Mouse (Mus musculus): ENCODE data around the gene Preb. TPM values are rescaled to one million over a fixed set of nuclear protein-coding genes. Genes with fewer than 3 reads are reported as not detected.

The Preb gene
- polyA plus RNA-seq, 1 experiment from 2014 or later, result 82.6 TPM

GRCm38 (mm10) chr5:30931378-30931777 is 28.8 kb downstream of the Preb start:
- no peak overlapping the region for H3K27ac ChIP-seq (replicated peaks; ENCODE audit: low read depth, low read length)
- WGBS, result 82% methylated on average over 4 of the region's 4 CpGs

GRCm38 (mm10) chr5:30930846-30931245 is 29.3 kb downstream of the Preb start:
- peaks cover 6% of the 10 kb centered on the region; the same call in 1 of the 2 replicates for H3K4me1 ChIP-seq (ENCODE audit: control insufficient read depth, insufficient read depth, low read length)
- H3K9me3 ChIP-seq (ENCODE audit: control insufficient read depth, low read length), result no peaks in the 10 kb centered on the region
- no peak overlapping the region for H3K4me2 ChIP-seq (ENCODE audit: low read length)
- 84% methylated on average over 6 of the region's 6 CpGs for WGBS
- no peak overlapping the region for H3K4me3 ChIP-seq (replicated peaks; ENCODE audit: low read depth, low read length)
- DNase-seq, result no peak
- H3K36me3 ChIP-seq (ENCODE audit: control insufficient read depth, insufficient read depth, low read length), result 0 out of 2 replicates have a peak, but pooled peaks cover 3% of the 10 kb centered on the region
- no peaks in the 10 kb centered on the region for H3K27me3 ChIP-seq (ENCODE audit: control insufficient read depth, insufficient read depth, low read length)
- H3K27ac ChIP-seq (replicated peaks; ENCODE audit: low read depth, low read length), result no peak overlapping the region
- no peak overlapping the region for H3K9ac ChIP-seq (replicated peaks; ENCODE audit: low read length)
- no peak for ATAC-seq (ENCODE audit: low FRiP score, low TSS enrichment)

More at GRCm38 (mm10) chr5:30931378-30931777, 28.8 kb downstream of the Preb start:
- Histone ChIP-seq H3K4me1 (ENCODE audit: control insufficient read depth, insufficient read depth, low read length) (peaks cover 6% of the 10 kb centered on the region; the same call in 1 of the 2 replicates), H3K36me3 (ENCODE audit: control insufficient read depth, insufficient read depth, low read length) (0 out of 2 replicates have a peak, but pooled peaks cover 3% of the 10 kb centered on the region), H3K9ac (replicated peaks; ENCODE audit: low read length) (no peak overlapping the region), H3K4me2 (ENCODE audit: low read length) (no peak overlapping the region), H3K27me3 (ENCODE audit: control insufficient read depth, insufficient read depth, low read length) (no peaks in the 10 kb centered on the region), H3K4me3 (replicated peaks; ENCODE audit: low read depth, low read length) (no peak overlapping the region), H3K9me3 (ENCODE audit: control insufficient read depth, low read length) (no peaks in the 10 kb centered on the region)
- DNase-seq (no peak), ATAC-seq (ENCODE audit: low FRiP score, low TSS enrichment) (no peak)

GRCm38 (mm10) chr5:30930121-30930520 is 30.0 kb downstream of the Preb start:
- H3K36me3 ChIP-seq (ENCODE audit: control insufficient read depth, insufficient read depth, low read length), result 0 out of 2 replicates have a peak, but pooled peaks cover 3% of the 10 kb centered on the region
- H3K4me1 ChIP-seq (ENCODE audit: control insufficient read depth, insufficient read depth, low read length), result peaks cover 6% of the 10 kb centered on the region; the same call in 1 of the 2 replicates
- DNase-seq (peak; percentile 82), ATAC-seq (ENCODE audit: low FRiP score, low TSS enrichment) (no peak)
- 38% methylated on average over 4 of the region's 4 CpGs for WGBS
- H3K9me3 ChIP-seq (ENCODE audit: control insufficient read depth, low read length), result no peaks in the 10 kb centered on the region
- no peaks in the 10 kb centered on the region for H3K27me3 ChIP-seq (ENCODE audit: control insufficient read depth, insufficient read depth, low read length)
- no peak overlapping the region for H3K27ac ChIP-seq (replicated peaks; ENCODE audit: low read depth, low read length)
- H3K4me2 ChIP-seq (ENCODE audit: low read length), result no peak overlapping the region
- H3K4me3 ChIP-seq (replicated peaks; ENCODE audit: low read depth, low read length), result no peak overlapping the region
- H3K9ac ChIP-seq (replicated peaks; ENCODE audit: low read length), result 0 out of 2 replicates have a peak overlapping the region, but pooled peaks have one; percentile 12

GRCm38 (mm10) chr5:30927945-30928529 is 32.1 kb downstream of the Preb start:
- ATAC-seq (ENCODE audit: low FRiP score, low TSS enrichment), result peak; percentile 43; the same call in 1 of the 2 replicates
- H3K27ac ChIP-seq (replicated peaks; ENCODE audit: low read depth, low read length), result no peak overlapping the region
- no peaks in the 10 kb centered on the region for H3K36me3 ChIP-seq (ENCODE audit: control insufficient read depth, insufficient read depth, low read length)
- peaks cover 6% of the 10 kb centered on the region; the same call in 1 of the 2 replicates for H3K4me1 ChIP-seq (ENCODE audit: control insufficient read depth, insufficient read depth, low read length)
- H3K4me2 ChIP-seq (ENCODE audit: low read length), result peak overlapping the region; percentile 43
- no peak overlapping the region for H3K9ac ChIP-seq (replicated peaks; ENCODE audit: low read length)
- no peak overlapping the region for H3K4me3 ChIP-seq (replicated peaks; ENCODE audit: low read depth, low read length)
- peak; percentile 80 for DNase-seq
- no peaks in the 10 kb centered on the region for H3K9me3 ChIP-seq (ENCODE audit: control insufficient read depth, low read length)
- no peaks in the 10 kb centered on the region for H3K27me3 ChIP-seq (ENCODE audit: control insufficient read depth, insufficient read depth, low read length)
- WGBS, result 41% methylated on average over 7 of the region's 7 CpGs

GRCm38 (mm10) chr5:30926073-30926472 is 34.1 kb downstream of the Preb start:
- Histone ChIP-seq H3K36me3 (ENCODE audit: control insufficient read depth, insufficient read depth, low read length) (no peaks in the 10 kb centered on the region), H3K9me3 (ENCODE audit: control insufficient read depth, low read length) (no peaks in the 10 kb centered on the region), H3K9ac (replicated peaks; ENCODE audit: low read length) (no peak overlapping the region), H3K27me3 (ENCODE audit: control insufficient read depth, insufficient read depth, low read length) (no peaks in the 10 kb centered on the region; the same call in 1 of the 2 replicates), H3K4me2 (ENCODE audit: low read length) (no peak overlapping the region), H3K4me3 (replicated peaks; ENCODE audit: low read depth, low read length) (no peak overlapping the region), H3K27ac (replicated peaks; ENCODE audit: low read depth, low read length) (no peak overlapping the region), H3K4me1 (ENCODE audit: control insufficient read depth, insufficient read depth, low read length) (peaks cover 15% of the 10 kb centered on the region)
- DNase-seq, result no peak
- ATAC-seq (ENCODE audit: low FRiP score, low TSS enrichment), result no peak
- 83% methylated on average over 2 of the region's 2 CpGs for WGBS

GRCm38 (mm10) chr5:30925217-30925616 is 34.9 kb downstream of the Preb start:
- ATAC-seq (ENCODE audit: low FRiP score, low TSS enrichment), result no peak
- Histone ChIP-seq H3K27ac (replicated peaks; ENCODE audit: low read depth, low read length) (no peak overlapping the region), H3K9me3 (ENCODE audit: control insufficient read depth, low read length) (no peaks in the 10 kb centered on the region), H3K9ac (replicated peaks; ENCODE audit: low read length) (no peak overlapping the region), H3K4me1 (ENCODE audit: control insufficient read depth, insufficient read depth, low read length) (peaks cover 15% of the 10 kb centered on the region), H3K4me3 (replicated peaks; ENCODE audit: low read depth, low read length) (no peak overlapping the region), H3K36me3 (ENCODE audit: control insufficient read depth, insufficient read depth, low read length) (no peaks in the 10 kb centered on the region), H3K27me3 (ENCODE audit: control insufficient read depth, insufficient read depth, low read length) (no peaks in the 10 kb centered on the region; the same call in 1 of the 2 replicates), H3K4me2 (ENCODE audit: low read length) (no peak overlapping the region)
- WGBS, result 93% methylated on average over 5 of the region's 5 CpGs
- DNase-seq, result no peak

- no peaks in the 10 kb centered on the region; the same call in 1 of the 2 replicates for H3K27me3 ChIP-seq (ENCODE audit: control insufficient read depth, insufficient read depth, low read length)
- H3K4me1 ChIP-seq (ENCODE audit: control insufficient read depth, insufficient read depth, low read length), result peaks cover 15% of the 10 kb centered on the region
- H3K9me3 ChIP-seq (ENCODE audit: control insufficient read depth, low read length), result no peaks in the 10 kb centered on the region
- ATAC-seq (ENCODE audit: low FRiP score, low TSS enrichment), result no peak
- H3K27ac ChIP-seq (replicated peaks; ENCODE audit: low read depth, low read length), result no peak overlapping the region
- 79% methylated on average over 8 of the region's 8 CpGs for WGBS
- DNase-seq, result no peak
- H3K4me2 ChIP-seq (ENCODE audit: low read length), result no peak overlapping the region
- H3K9ac ChIP-seq (replicated peaks; ENCODE audit: low read length), result no peak overlapping the region
- no peaks in the 10 kb centered on the region for H3K36me3 ChIP-seq (ENCODE audit: control insufficient read depth, insufficient read depth, low read length)
- no peak overlapping the region for H3K4me3 ChIP-seq (replicated peaks; ENCODE audit: low read depth, low read length)
These were observed 35.5 kb downstream of the Preb start for GRCm38 (mm10) chr5:30924614-30925013.

- Histone ChIP-seq H3K27ac (replicated peaks; ENCODE audit: low read depth, low read length) (no peak overlapping the region), H3K4me1 (ENCODE audit: control insufficient read depth, insufficient read depth, low read length) (peaks cover 14% of the 10 kb centered on the region), H3K9ac (replicated peaks; ENCODE audit: low read length) (no peak overlapping the region), H3K9me3 (ENCODE audit: control insufficient read depth, low read length) (no peaks in the 10 kb centered on the region), H3K36me3 (ENCODE audit: control insufficient read depth, insufficient read depth, low read length) (no peaks in the 10 kb centered on the region), H3K27me3 (ENCODE audit: control insufficient read depth, insufficient read depth, low read length) (no peaks in the 10 kb centered on the region; the same call in 1 of the 2 replicates), H3K4me3 (replicated peaks; ENCODE audit: low read depth, low read length) (no peak overlapping the region), H3K4me2 (ENCODE audit: low read length) (no peak overlapping the region)
- ATAC-seq (ENCODE audit: low FRiP score, low TSS enrichment) (no peak), DNase-seq (no peak)
- WGBS, result 88% methylated on average over 6 of the region's 6 CpGs
These were observed 37.0 kb downstream of the Preb start for GRCm38 (mm10) chr5:30923119-30923518.

- DNase-seq, result no peak
- H3K27me3 ChIP-seq (ENCODE audit: control insufficient read depth, insufficient read depth, low read length), result no peaks in the 10 kb centered on the region; the same call in 1 of the 2 replicates
- no peaks in the 10 kb centered on the region for H3K9me3 ChIP-seq (ENCODE audit: control insufficient read depth, low read length)
- peak overlapping the region; percentile 64; the same call in 1 of the 2 replicates for H3K9ac ChIP-seq (replicated peaks; ENCODE audit: low read length)
- WGBS, result 76% methylated on average over 10 of the region's 10 CpGs
- peaks cover 9% of the 10 kb centered on the region for H3K4me1 ChIP-seq (ENCODE audit: control insufficient read depth, insufficient read depth, low read length)
- no peak overlapping the region for H3K27ac ChIP-seq (replicated peaks; ENCODE audit: low read depth, low read length)
- ATAC-seq (ENCODE audit: low FRiP score, low TSS enrichment), result no peak
- H3K4me2 ChIP-seq (ENCODE audit: low read length), result peak overlapping the region; percentile 81
- no peaks in the 10 kb centered on the region for H3K36me3 ChIP-seq (ENCODE audit: control insufficient read depth, insufficient read depth, low read length)
- H3K4me3 ChIP-seq (replicated peaks; ENCODE audit: low read depth, low read length), result peak overlapping the region; percentile 42
These were observed 37.5 kb downstream of the Preb start for GRCm38 (mm10) chr5:30922581-30923041.
